Comparison of ENCODE assay signal across 14 mouse cellular contexts in genomic region chr6:136612312-136612711, GRCm38 (mm10). TPM values are rescaled to one million over a fixed set of nuclear protein-coding genes. Genes with fewer than 3 reads are reported as not detected.
DNase-seq lines count a peak whose midpoint lies in the region; ATAC-seq and TF ChIP-seq lines count a peak whose summit lies in the region.
"Had no signal": no experiment of that assay in that cellular context is flagged by ENCODE, and none has a peak within 500 bp of the region (broad histone marks: within the 10 kb centered on the region; RNA-seq: fewer than 3 reads in every experiment).

No protein-coding gene starts in this region.

- H3K4me3 ChIP-seq in forebrain, embryonic 11.5 days (ENCODE audit: low read depth, low read length) = no peak overlapping the region
- no peak overlapping the region for H3K4me3 ChIP-seq in forebrain, embryonic 12.5 days (replicated peaks)
- no peak overlapping the region for H3K4me3 ChIP-seq in liver, embryonic 14.5 days (ENCODE audit: insufficient read depth in 1 of 2, low read depth in 2 of 2, low read length in 2 of 2)
- H3K4me3 ChIP-seq in liver, embryonic 11.5 days (ENCODE audit: low read depth, low read length) = no peak overlapping the region
- H3K4me3 ChIP-seq: erythroblast, embryonic 14.5 days; intestine, embryonic 15.5 days had no signal

- 0 out of 2 replicates have a peak, but pooled peaks have one; percentile 32 for ATAC-seq in forebrain, embryonic 11.5 days (replicated peaks; ENCODE audit: low FRiP score)
- ATAC-seq in forebrain, embryonic 12.5 days (ENCODE audit: low FRiP score) = no peak
- no peak for ATAC-seq in liver, embryonic 14.5 days (ENCODE audit: insufficient read depth)
- no peak for ATAC-seq in liver, embryonic 11.5 days (replicated peaks; ENCODE audit: low FRiP score)
- ATAC-seq: activated CD4-positive, CD25-positive, alpha-beta regulatory T cell, adult 4 months; intestine, embryonic 15.5 days had no signal

- H3K4me2 ChIP-seq in forebrain, embryonic 11.5 days (ENCODE audit: low read depth, low read length, severe bottlenecking) = no peak overlapping the region
- no peak overlapping the region for H3K4me2 ChIP-seq in forebrain, embryonic 12.5 days
- no peak overlapping the region for H3K4me2 ChIP-seq in liver, embryonic 14.5 days (ENCODE audit: low read depth)
- H3K4me2 ChIP-seq in liver, embryonic 11.5 days = no peak overlapping the region
- H3K4me2 ChIP-seq: intestine, embryonic 15.5 days had no signal

- DNase-seq in forebrain, embryonic 11.5 days (ENCODE audit: low spot score) = no peak
- DNase-seq in liver, embryonic 14.5 days (ENCODE audit: low read depth in 3 of 3, low spot score in 3 of 3) = no peak
- no peak for DNase-seq in liver, embryonic 11.5 days (ENCODE audit: low spot score)
- peak; percentile 2 for DNase-seq in MEL-GATA-1-ER (ENCODE audit: extremely low read depth, low read depth)
- DNase-seq in naive thymus-derived CD4-positive, alpha-beta T cell, adult 2 months (ENCODE audit: low read depth) = peak; percentile 42
- DNase-seq in thymus, postnatal 0 days (ENCODE audit: low spot score) = no peak
- no peak for DNase-seq in adrenal gland, postnatal 14 days
- DNase-seq: heart, postnatal 36 days; thymus, adult 2 months had no signal

- peak; percentile 39; the same call in 1 of the 2 replicates for TF ChIP-seq CTCF in liver, embryonic 14.5 days (IDR thresholded peaks at IDR 0.05; ENCODE audit: low read depth)

- H3K4me1 ChIP-seq in forebrain, embryonic 11.5 days (replicated peaks; ENCODE audit: control insufficient read depth, insufficient read depth, low read length) = no peaks in the 10 kb centered on the region
- H3K4me1 ChIP-seq in forebrain, embryonic 12.5 days = no peaks in the 10 kb centered on the region
- H3K4me1 ChIP-seq in liver, embryonic 14.5 days (replicated peaks; ENCODE audit: control insufficient read depth in 2 of 2, insufficient read depth in 2 of 2, low read length in 1 of 2) = no peaks in the 10 kb centered on the region
- H3K4me1 ChIP-seq in liver, embryonic 11.5 days (replicated peaks; ENCODE audit: control insufficient read depth, insufficient read depth, low read length) = no peaks in the 10 kb centered on the region
- H3K4me1 ChIP-seq: intestine, embryonic 15.5 days had no signal

- H3K9ac ChIP-seq in forebrain, embryonic 11.5 days (ENCODE audit: low read length) = no peak overlapping the region
- H3K9ac ChIP-seq in forebrain, embryonic 12.5 days = no peak overlapping the region
- H3K9ac ChIP-seq in liver, embryonic 14.5 days (replicated peaks) = no peak overlapping the region
- no peak overlapping the region for H3K9ac ChIP-seq in liver, embryonic 11.5 days (ENCODE audit: low read depth, low read length)
- H3K9ac ChIP-seq: intestine, embryonic 15.5 days had no signal

- 98% methylated on average over 3 of the region's 3 CpGs for WGBS in forebrain, embryonic 11.5 days
- 95% methylated on average over 3 of the region's 3 CpGs for whole genome bisulfite sequencing in forebrain, embryonic 12.5 days
- 89% methylated on average over 3 of the region's 3 CpGs for WGBS in liver, embryonic 14.5 days (ENCODE audit: insufficient replicate concordance)
- WGBS in liver, embryonic 11.5 days = 95% methylated on average over 3 of the region's 3 CpGs

- no peaks in the 10 kb centered on the region for H3K27me3 ChIP-seq in forebrain, embryonic 11.5 days (ENCODE audit: control insufficient read depth, insufficient read depth, low read length)
- H3K27me3 ChIP-seq in forebrain, embryonic 12.5 days = no peaks in the 10 kb centered on the region
- H3K27me3 ChIP-seq in liver, embryonic 14.5 days (ENCODE audit: control insufficient read depth, insufficient read depth, low read length) = no peaks in the 10 kb centered on the region
- H3K27me3 ChIP-seq in liver, embryonic 11.5 days (replicated peaks; ENCODE audit: control insufficient read depth, insufficient read depth, low read length) = no peaks in the 10 kb centered on the region
- H3K27me3 ChIP-seq: intestine, embryonic 15.5 days had no signal

- TF ChIP-seq EP300 in liver, embryonic 14.5 days (IDR thresholded peaks at IDR 0.05; ENCODE audit: low read depth) = no peak

- H3K9me3 ChIP-seq in forebrain, embryonic 11.5 days (ENCODE audit: control insufficient read depth, low read length) = no peaks in the 10 kb centered on the region; the same call in 1 of the 2 replicates
- peaks cover 10% of the 10 kb centered on the region; the same call in 1 of the 2 replicates for H3K9me3 ChIP-seq in forebrain, embryonic 12.5 days
- H3K9me3 ChIP-seq in liver, embryonic 14.5 days (ENCODE audit: control insufficient read depth, low read length) = no peaks in the 10 kb centered on the region
- no peaks in the 10 kb centered on the region for H3K9me3 ChIP-seq in liver, embryonic 11.5 days (ENCODE audit: control insufficient read depth, low read length)
- H3K9me3 ChIP-seq: intestine, embryonic 15.5 days had no signal

- H3K27ac ChIP-seq in forebrain, embryonic 11.5 days (ENCODE audit: low read depth, low read length) = no peak overlapping the region
- no peak overlapping the region for H3K27ac ChIP-seq in forebrain, embryonic 12.5 days
- no peak overlapping the region for H3K27ac ChIP-seq in liver, embryonic 14.5 days
- no peak overlapping the region for H3K27ac ChIP-seq in liver, embryonic 11.5 days (ENCODE audit: low read depth, low read length)
- H3K27ac ChIP-seq: intestine, embryonic 15.5 days; macrophage had no signal

- H3K36me3 ChIP-seq in forebrain, embryonic 11.5 days (ENCODE audit: control insufficient read depth, insufficient read depth, low read length) = peaks cover 3% of the 10 kb centered on the region; the same call in 1 of the 2 replicates
- H3K36me3 ChIP-seq in forebrain, embryonic 12.5 days (replicated peaks) = peaks cover 43% of the 10 kb centered on the region
- H3K36me3 ChIP-seq in liver, embryonic 14.5 days (replicated peaks; ENCODE audit: control insufficient read depth, insufficient read depth, low read depth) = peaks cover 21% of the 10 kb centered on the region
- peaks cover 18% of the 10 kb centered on the region for H3K36me3 ChIP-seq in liver, embryonic 11.5 days (ENCODE audit: control insufficient read depth, insufficient read depth, low read length)

RNA-seq across cellular contexts. Expression of gene Plbd1, which starts 49.4 kb away (rescaled TPM):
- 0.99 and 1.1 TPM in 2 replicates for polyA plus RNA-seq in forebrain, embryonic 11.5 days (2014; fragmentation: Nextera tagmentation; extraction: Ambion mirVana)
- 0.41 and 1.0 TPM in 2 replicates for polyA plus RNA-seq in forebrain, embryonic 12.5 days (2016; fragmentation: Nextera tagmentation; extraction: Ambion mirVana)
- 2.5 and 3.9 TPM in 2 replicates for polyA plus RNA-seq in liver, embryonic 14.5 days (2012; rRNA removed)
- 5.9 and 7.6 TPM in 2 replicates for polyA plus RNA-seq in liver, embryonic 14.5 days (2014; fragmentation: Nextera tagmentation; extraction: Ambion mirVana)
- 0.86 and 1.2 TPM in 2 replicates for polyA plus RNA-seq in liver, embryonic 11.5 days (2014; fragmentation: Nextera tagmentation; extraction: Ambion mirVana)
- polyA plus RNA-seq in thymus, postnatal 0 days (2015; fragmentation: Nextera tagmentation; extraction: Ambion mirVana) = 21.6 and 22.7 TPM in 2 replicates
- 101 and 110 TPM in 2 replicates for total RNA-seq in adrenal gland, postnatal 14 days (2021)

Comparison
In these comparisons a context has a peak if more than half of its experiments do, and no peak if none do; other contexts are left out.
1. DNase-seq: peak in MEL-GATA-1-ER (single experiment) and naive thymus-derived CD4-positive, alpha-beta T cell, adult 2 months (single experiment); none in forebrain, embryonic 11.5 days (single experiment), liver, embryonic 14.5 days (0 of 3), liver, embryonic 11.5 days (single experiment), thymus, postnatal 0 days (single experiment) and adrenal gland, postnatal 14 days (single experiment).